Mouse (Mus musculus): ENCODE data around the gene Lcn12. TPM values are rescaled to one million over a fixed set of nuclear protein-coding genes. Genes with fewer than 3 reads are reported as not detected.

Gene Lcn12
- polyA plus RNA-seq, 1 experiment = not detected

- TF ChIP-seq CTCF (IDR thresholded peaks at IDR 0.05; ENCODE audit: borderline replicate concordance, extremely low read depth, insufficient read depth, insufficient read length) = no peak
- TF ChIP-seq POLR2A (IDR thresholded peaks at IDR 0.05; ENCODE audit: borderline replicate concordance, extremely low read depth, insufficient read depth, insufficient read length, poor library complexity, severe bottlenecking) = no peak
- DNase-seq (ENCODE audit: low read depth) = peak; percentile 88
Observed at GRCm38 (mm10) chr2:25468962-25469915, 24.5 kb downstream of the Lcn12 start.

GRCm38 (mm10) chr2:25467606-25468303 is 26.0 kb downstream of the Lcn12 start:
- no peak for TF ChIP-seq CTCF (IDR thresholded peaks at IDR 0.05; ENCODE audit: borderline replicate concordance, extremely low read depth, insufficient read depth, insufficient read length)
- DNase-seq (ENCODE audit: low read depth) = no peak

DNA sequence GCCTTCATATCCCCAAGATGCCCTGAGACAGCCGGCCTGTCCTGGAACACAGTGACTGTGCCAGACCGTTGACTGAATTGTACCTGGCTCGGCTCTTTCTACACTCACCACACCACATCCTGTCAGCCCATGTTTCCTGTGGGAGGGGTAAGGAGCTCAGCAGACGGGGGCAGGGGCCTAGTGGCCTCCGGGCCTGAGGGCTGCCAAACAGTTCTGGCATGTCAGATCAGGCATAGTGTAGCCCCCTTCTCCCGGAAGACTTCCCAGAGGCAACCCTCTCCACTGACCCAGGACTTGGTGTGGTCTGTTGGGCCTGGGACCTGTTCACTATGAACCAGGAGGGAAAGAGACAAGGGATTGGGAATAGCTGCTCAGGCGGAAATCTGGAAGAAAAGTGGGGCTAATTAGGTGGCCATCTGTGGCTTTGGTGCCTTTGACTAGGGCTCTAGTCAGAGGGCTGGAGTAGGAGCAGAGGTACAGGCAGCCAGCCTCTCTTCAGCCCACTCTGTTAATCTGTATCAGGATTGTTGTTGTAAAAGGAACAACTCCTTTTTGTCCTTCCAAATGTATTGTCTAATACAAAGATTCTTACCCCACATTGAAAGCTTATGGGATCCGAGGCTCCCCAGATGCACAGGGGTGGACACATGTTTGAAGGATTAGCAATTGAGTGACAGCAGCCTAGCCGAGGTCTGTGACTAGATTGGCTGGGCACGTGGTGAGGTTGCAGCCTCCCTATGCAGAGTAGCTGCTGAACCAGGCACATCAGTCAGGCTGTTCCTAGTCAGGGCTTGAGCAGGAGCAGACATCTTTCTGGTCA is 27.7 kb downstream of the Lcn12 start:
- DNase-seq (ENCODE audit: low read depth) = peak; percentile 43
- TF ChIP-seq CTCF (IDR thresholded peaks at IDR 0.05; ENCODE audit: borderline replicate concordance, extremely low read depth, insufficient read depth, insufficient read length) (no peak), POLR2A (IDR thresholded peaks at IDR 0.05; ENCODE audit: borderline replicate concordance, extremely low read depth, insufficient read depth, insufficient read length, poor library complexity, severe bottlenecking) (no peak)

DNA sequence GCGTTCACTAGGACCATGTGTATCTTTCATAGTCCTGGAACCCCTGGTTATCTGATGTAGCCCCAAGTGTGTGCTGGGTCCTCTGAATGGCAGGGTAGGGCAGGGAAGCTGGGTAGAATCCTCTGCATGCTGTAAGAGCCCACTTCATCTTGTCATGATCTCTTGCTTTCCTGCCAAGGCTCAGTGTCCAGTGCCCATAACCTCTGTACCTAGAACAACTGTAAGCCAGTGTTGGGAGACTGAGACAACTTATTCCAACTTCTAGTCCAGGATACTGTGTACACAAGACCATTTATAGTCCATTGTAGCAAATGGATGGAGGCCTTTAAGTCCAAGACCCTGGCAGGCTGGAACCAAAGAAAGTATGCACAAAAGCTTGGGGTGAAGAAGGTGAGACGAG is 28.5 kb downstream of the Lcn12 start:
- DNase-seq (ENCODE audit: low read depth) = no peak
- TF ChIP-seq POLR2A (IDR thresholded peaks at IDR 0.05; ENCODE audit: borderline replicate concordance, extremely low read depth, insufficient read depth, insufficient read length, poor library complexity, severe bottlenecking) = no peak
- TF ChIP-seq CTCF (IDR thresholded peaks at IDR 0.05; ENCODE audit: borderline replicate concordance, extremely low read depth, insufficient read depth, insufficient read length) = no peak

- no peak for TF ChIP-seq CTCF (IDR thresholded peaks at IDR 0.05; ENCODE audit: borderline replicate concordance, extremely low read depth, insufficient read depth, insufficient read length)
- no peak for TF ChIP-seq POLR2A (IDR thresholded peaks at IDR 0.05; ENCODE audit: borderline replicate concordance, extremely low read depth, insufficient read depth, insufficient read length, poor library complexity, severe bottlenecking)
- no peak for DNase-seq (ENCODE audit: low read depth)
Observed at GRCm38 (mm10) chr2:25463630-25464029, 30.1 kb downstream of the Lcn12 start.

DNA sequence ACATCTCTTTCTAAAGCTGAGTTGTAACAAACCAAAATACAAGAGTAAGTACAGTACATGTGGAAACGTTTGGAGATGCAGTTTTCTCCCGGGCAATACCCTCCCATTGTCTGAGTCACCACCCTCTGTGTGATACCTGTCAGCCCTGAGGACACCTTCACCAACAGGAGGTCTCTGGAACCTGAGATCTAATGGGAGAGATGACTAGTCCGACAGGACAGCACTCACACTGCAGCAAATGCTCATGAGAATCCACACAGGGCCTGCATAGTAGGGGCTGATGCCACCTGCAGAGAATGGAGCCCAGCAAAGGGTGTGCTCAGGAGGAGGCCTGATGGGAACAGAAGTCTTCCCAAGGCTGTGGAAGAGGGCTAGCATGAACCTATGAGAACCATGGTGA is 32.3 kb downstream of the Lcn12 start:
- TF ChIP-seq CTCF (IDR thresholded peaks at IDR 0.05; ENCODE audit: borderline replicate concordance, extremely low read depth, insufficient read depth, insufficient read length) (no peak), POLR2A (IDR thresholded peaks at IDR 0.05; ENCODE audit: borderline replicate concordance, extremely low read depth, insufficient read depth, insufficient read length, poor library complexity, severe bottlenecking) (no peak)
- DNase-seq (ENCODE audit: low read depth) = no peak

- peak; percentile 98 for DNase-seq (ENCODE audit: low read depth)
- TF ChIP-seq POLR2A (IDR thresholded peaks at IDR 0.05; ENCODE audit: borderline replicate concordance, extremely low read depth, insufficient read depth, insufficient read length, poor library complexity, severe bottlenecking) = peak; percentile 10; the same call in 1 of the 2 replicates
- no peak for TF ChIP-seq CTCF (IDR thresholded peaks at IDR 0.05; ENCODE audit: borderline replicate concordance, extremely low read depth, insufficient read depth, insufficient read length)
Observed at GRCm38 (mm10) chr2:25460551-25461309, 33.0 kb downstream of the Lcn12 start, which contains the start of gene Paxx. Paxx (minus strand) TSS chr2:25461094.

- TF ChIP-seq POLR2A (IDR thresholded peaks at IDR 0.05; ENCODE audit: borderline replicate concordance, extremely low read depth, insufficient read depth, insufficient read length, poor library complexity, severe bottlenecking) (no peak), CTCF (IDR thresholded peaks at IDR 0.05; ENCODE audit: borderline replicate concordance, extremely low read depth, insufficient read depth, insufficient read length) (no peak)
- DNase-seq (ENCODE audit: low read depth) = no peak
Observed at GRCm38 (mm10) chr2:25460135-25460534, 33.6 kb downstream of the Lcn12 start.

- TF ChIP-seq CTCF (IDR thresholded peaks at IDR 0.05; ENCODE audit: borderline replicate concordance, extremely low read depth, insufficient read depth, insufficient read length) = no peak
- no peak for TF ChIP-seq POLR2A (IDR thresholded peaks at IDR 0.05; ENCODE audit: borderline replicate concordance, extremely low read depth, insufficient read depth, insufficient read length, poor library complexity, severe bottlenecking)
- DNase-seq (ENCODE audit: low read depth) = no peak
Observed at GRCm38 (mm10) chr2:25458911-25459310, 34.8 kb downstream of the Lcn12 start.

Measured in brain, embryonic 14.5 days (tissue).